Mouse (Mus musculus): ENCODE measurements around the gene 9530003J23Rik. TPM values are rescaled to one million over a fixed set of nuclear protein-coding genes. Genes with fewer than 3 reads are reported as not detected.

Gene 9530003J23Rik
- total RNA-seq, 2 experiments from 2014 or later, result not detected

Other genes with a start within 250 kb of the 9530003J23Rik start
- gene Lrrc10, start 193.4 kb downstream of the 9530003J23Rik start, total RNA-seq (2021), result not detected
- 100 to 1,000 TPM; 172 to 175 TPM for gene Cct2, start 174.9 kb downstream of the 9530003J23Rik start, total RNA-seq (2021)
- gene Frs2, start 90.2 kb downstream of the 9530003J23Rik start, total RNA-seq (2021), result 10 to 100 TPM; 11.3 to 15.0 TPM
- 10 to 100 TPM; 24.5 to 25.2 TPM for gene Yeats4, start 14.2 kb downstream of the 9530003J23Rik start, total RNA-seq (2021)
- gene Lyz2, start 43.6 kb upstream of the 9530003J23Rik start, total RNA-seq (2021), result 10 to 100 TPM; 34.9 to 50.6 TPM
- gene Lyz1, start 54.2 kb upstream of the 9530003J23Rik start, total RNA-seq (2021), result 1 to 10 TPM; 3.1 to 6.3 TPM
- 10 to 100 TPM; 40.1 to 46.3 TPM for gene Cpsf6, start 141.3 kb upstream of the 9530003J23Rik start, total RNA-seq (2021)

Measured in gastrocnemius, postnatal 10 days (tissue).